Mouse (Mus musculus) embryonic fibroblast, embryonic 13.5 days (primary cell): Measurements from ENCODE around the gene Upk2. TPM values are rescaled to one million over a fixed set of nuclear protein-coding genes. Genes with fewer than 3 reads are reported as not detected.

Experiments
- H3K27ac ChIP-seq: 2 replicates; pipeline ENCODE4 v1.5.1; 2012; ENCODE audit warnings: low read length, control low read depth, inconsistent platforms; ENCODE audit not compliant: insufficient read depth
- H3K4me1 ChIP-seq: 2 replicates; pipeline ENCODE4 v1.6.1; 2011; ENCODE audit warnings: low read length; ENCODE audit not compliant: control insufficient read depth, insufficient read depth
- H3K4me3 ChIP-seq: 2 replicates; pipeline ENCODE4 v1.5.1; 2011; ENCODE audit warnings: mild to moderate bottlenecking, control low read depth, low read length; ENCODE audit not compliant: insufficient read depth
- CTCF ChIP-seq: IDR thresholded peaks from 2 replicates; pipeline ENCODE4 v1.5.1; 2011; ENCODE audit warnings: mild to moderate bottlenecking, control low read depth, low read length, moderate library complexity, borderline replicate concordance; ENCODE audit not compliant: insufficient read depth
- POLR2A ChIP-seq: IDR thresholded peaks from 2 replicates; pipeline ENCODE4 v1.6.1; 2011; ENCODE audit warnings: low read depth, mild to moderate bottlenecking, control low read depth, low read length, moderate library complexity
- polyA plus RNA-seq: library from polyadenylated mRNA; stranded (reverse); fragments of >200 nt; gene quantifications from 2 replicates; pipeline ENCODE4 v1.2.4, GENCODE M21; 2011; ENCODE audit warnings: low read depth; ENCODE audit not compliant: missing spikeins, insufficient read length

Gene Upk2
- polyA plus RNA-seq, 1 experiment = not detected

- Histone ChIP-seq H3K4me3 (no peak overlapping the region), H3K4me1 (peaks cover 21% of the 10 kb centered on the region), H3K27ac (peak overlapping the region; percentile 96)
- TF ChIP-seq CTCF (no peak), POLR2A (no peak)
These were observed 34.1 kb upstream of the Upk2 start for GRCm38 (mm10) chr9:44488855-44489381.

GRCm38 (mm10) chr9:44488416-44488815 is 33.6 kb upstream of the Upk2 start:
- H3K4me3 ChIP-seq = no peak overlapping the region
- peak overlapping the region; percentile 96 for H3K27ac ChIP-seq
- H3K4me1 ChIP-seq = peaks cover 16% of the 10 kb centered on the region
- TF ChIP-seq CTCF (no peak), POLR2A (no peak)

- TF ChIP-seq POLR2A (peak; percentile 43; the same call in 1 of the 2 replicates), CTCF (no peak)
- Histone ChIP-seq H3K4me1 (peaks cover 15% of the 10 kb centered on the region), H3K27ac (peak overlapping the region; percentile 96), H3K4me3 (0 out of 2 replicates have a peak overlapping the region, but pooled peaks have one; percentile 39)
These were observed 32.7 kb upstream of the Upk2 start for GRCm38 (mm10) chr9:44487441-44487840.

- H3K4me1 ChIP-seq = peaks cover 15% of the 10 kb centered on the region
- TF ChIP-seq POLR2A = 0 out of 2 replicates have a peak, but pooled peaks have one; percentile 46
- no peak for TF ChIP-seq CTCF
- H3K4me3 ChIP-seq = peak overlapping the region; percentile 39
- peak overlapping the region; percentile 96 for H3K27ac ChIP-seq
These were observed 32.1 kb upstream of the Upk2 start for GRCm38 (mm10) chr9:44486741-44487421.

- Histone ChIP-seq H3K4me3 (peak overlapping the region; percentile 84), H3K27ac (peak overlapping the region; percentile 96), H3K4me1 (peaks cover 15% of the 10 kb centered on the region)
- TF ChIP-seq POLR2A (peak; percentile 50; the same call in 1 of the 2 replicates), CTCF (no peak)
These were observed 31.6 kb upstream of the Upk2 start for GRCm38 (mm10) chr9:44486335-44486734.

- TF ChIP-seq POLR2A = no peak
- TF ChIP-seq CTCF = no peak
- Histone ChIP-seq H3K4me3 (peak overlapping the region; percentile 84), H3K4me1 (peaks cover 16% of the 10 kb centered on the region), H3K27ac (peak overlapping the region; percentile 53)
These were observed 30.9 kb upstream of the Upk2 start for GRCm38 (mm10) chr9:44485516-44486161.

GRCm38 (mm10) chr9:44485105-44485515 is 30.3 kb upstream of the Upk2 start:
- Histone ChIP-seq H3K4me1 (peaks cover 19% of the 10 kb centered on the region), H3K27ac (0 out of 2 replicates have a peak overlapping the region, but pooled peaks have one; percentile 75), H3K4me3 (peak overlapping the region; percentile 84)
- no peak for TF ChIP-seq POLR2A
- no peak for TF ChIP-seq CTCF

GRCm38 (mm10) chr9:44484311-44485104 is 29.7 kb upstream of the Upk2 start:
- peak overlapping the region; percentile 84 for H3K4me3 ChIP-seq
- peak overlapping the region; percentile 75 for H3K27ac ChIP-seq
- TF ChIP-seq POLR2A (no peak), CTCF (no peak)
- peaks cover 16% of the 10 kb centered on the region for H3K4me1 ChIP-seq

GRCm38 (mm10) chr9:44483510-44484044 is 28.8 kb upstream of the Upk2 start:
- H3K4me1 ChIP-seq = peaks cover 14% of the 10 kb centered on the region
- TF ChIP-seq POLR2A (peak; percentile 57; the same call in 1 of the 2 replicates), CTCF (no peak)
- peak overlapping the region; percentile 75 for H3K27ac ChIP-seq
- H3K4me3 ChIP-seq = peak overlapping the region; percentile 84
